Mouse (Mus musculus) kidney, postnatal 10 days (tissue): ENCODE measurements around the gene Zbtb5.
"Not testable (repeated sequence)": the region's sequence is repeated elsewhere in the genome, so short reads cannot be mapped to it uniquely, and the experiment has no call there.

Experiments used
- DNase-seq: peaks from one replicate; pipeline ENCODE4 v3.0.0; 2021; ENCODE audit warnings: mixed read lengths

The Zbtb5 gene

GRCm38 (mm10) chr4:45010806-45011415, 1.3 kb downstream of the Zbtb5 start:
- DNase-seq: peak; percentile 53

- DNase-seq: peak; percentile 49
These were observed 6.8 kb downstream of the Zbtb5 start for GRCm38 (mm10) chr4:45005452-45005851.

GRCm38 (mm10) chr4:45000001-45000400, 12.2 kb downstream of the Zbtb5 start:
- no peak for DNase-seq

GRCm38 (mm10) chr4:44998071-44998470, 14.1 kb downstream of the Zbtb5 start:
- DNase-seq: no peak

- peak; percentile 9 for DNase-seq
These were observed 17.4 kb downstream of the Zbtb5 start for GRCm38 (mm10) chr4:44994776-44995175.

- DNase-seq: no peak
These were observed 18.4 kb downstream of the Zbtb5 start for GRCm38 (mm10) chr4:44993847-44994246.

- DNase-seq: peak; percentile 4
These were observed 19.0 kb downstream of the Zbtb5 start for GRCm38 (mm10) chr4:44993179-44993578.

GRCm38 (mm10) chr4:44992330-44992729, 19.9 kb downstream of the Zbtb5 start:
- not testable (repeated sequence) for DNase-seq

- no peak for DNase-seq
These were observed 21.7 kb downstream of the Zbtb5 start for GRCm38 (mm10) chr4:44990560-44990959.

GRCm38 (mm10) chr4:44983131-44983740, 29.0 kb downstream of the Zbtb5 start:
- peak; percentile 11 for DNase-seq

GRCm38 (mm10) chr4:44982440-44983130, 29.6 kb downstream of the Zbtb5 start:
- DNase-seq: peak; percentile 34

- peak; percentile 52 for DNase-seq
These were observed 30.3 kb downstream of the Zbtb5 start for GRCm38 (mm10) chr4:44981974-44982287.

GRCm38 (mm10) chr4:44981280-44981973, 30.8 kb downstream of the Zbtb5 start, which contains the start of gene Grhpr:
Grhpr (plus strand) TSS chr4:44981395.
- DNase-seq: peak; percentile 94

GRCm38 (mm10) chr4:44979794-44980338, 32.3 kb downstream of the Zbtb5 start:
- DNase-seq: peak; percentile 73

GRCm38 (mm10) chr4:44978175-44978574, 34.0 kb downstream of the Zbtb5 start:
- DNase-seq: no peak

- no peak for DNase-seq
These were observed 35.1 kb downstream of the Zbtb5 start for GRCm38 (mm10) chr4:44976921-44977710.

GRCm38 (mm10) chr4:44976026-44976615, 36.1 kb downstream of the Zbtb5 start:
- no peak for DNase-seq

- no peak for DNase-seq
These were observed 37.9 kb downstream of the Zbtb5 start for GRCm38 (mm10) chr4:44974331-44974730.

- DNase-seq: no peak
These were observed 38.3 kb downstream of the Zbtb5 start for GRCm38 (mm10) chr4:44973871-44974270.

GRCm38 (mm10) chr4:44973450-44973849, 38.8 kb downstream of the Zbtb5 start:
- DNase-seq: peak; percentile 92

- DNase-seq: peak; percentile 73
These were observed 41.6 kb downstream of the Zbtb5 start for GRCm38 (mm10) chr4:44970612-44971110.

- no peak for DNase-seq
These were observed 42.2 kb downstream of the Zbtb5 start for GRCm38 (mm10) chr4:44970056-44970455.
